Mouse (Mus musculus): ENCODE measurements around the gene Krtap17-1.

Gene Krtap17-1

DNA sequence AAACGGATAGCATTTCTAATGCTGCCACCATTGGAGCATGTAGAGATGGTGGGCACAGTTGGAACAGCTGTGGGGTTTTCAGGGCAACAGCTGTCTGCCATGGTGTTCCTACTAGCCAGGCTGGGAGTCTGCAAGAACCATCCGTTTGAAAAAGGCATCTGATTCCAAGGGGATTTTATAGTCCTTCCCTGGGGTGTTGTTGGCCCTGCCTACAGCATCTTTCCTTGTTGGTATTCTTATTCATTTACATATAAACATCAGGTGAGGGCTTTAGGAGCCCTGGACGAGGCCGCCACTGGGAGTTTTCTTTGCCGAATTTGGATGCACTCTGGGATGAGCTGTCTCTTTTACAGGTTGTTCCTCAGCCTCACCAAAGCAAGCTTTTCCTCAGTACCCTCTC lies 14.8 kb downstream of the Krtap17-1 start, which contains the start of gene Krtap29-1:
Gene Krtap29-1 (minus strand): TSS at position 101 of the 400 bp plus-strand sequence.
- in situ Hi-C loops (cut with MboI; ENCODE audit: low sequenced_read_pairs): no loop called here

DNA sequence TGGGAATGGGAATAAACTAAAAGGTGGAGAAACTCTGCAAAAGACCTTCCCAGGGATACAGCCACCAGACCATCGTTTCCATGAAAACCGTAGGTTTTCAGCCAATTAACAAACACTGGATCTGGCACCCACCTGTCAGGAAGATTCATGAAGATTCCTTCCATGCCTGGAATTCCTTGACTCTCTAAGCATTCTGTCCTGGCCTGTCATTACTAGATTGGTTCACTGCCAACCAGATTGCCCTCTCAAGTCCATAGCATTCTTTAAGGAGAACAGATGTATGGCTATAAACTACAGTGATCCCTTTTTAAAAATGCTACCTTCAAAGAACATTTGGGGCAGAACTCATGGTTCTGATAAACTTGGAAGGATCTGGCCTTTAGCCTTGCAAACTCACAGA lies 27.8 kb downstream of the Krtap17-1 start:
- in situ Hi-C loops (cut with MboI; ENCODE audit: low sequenced_read_pairs): no loop called here

DNA sequence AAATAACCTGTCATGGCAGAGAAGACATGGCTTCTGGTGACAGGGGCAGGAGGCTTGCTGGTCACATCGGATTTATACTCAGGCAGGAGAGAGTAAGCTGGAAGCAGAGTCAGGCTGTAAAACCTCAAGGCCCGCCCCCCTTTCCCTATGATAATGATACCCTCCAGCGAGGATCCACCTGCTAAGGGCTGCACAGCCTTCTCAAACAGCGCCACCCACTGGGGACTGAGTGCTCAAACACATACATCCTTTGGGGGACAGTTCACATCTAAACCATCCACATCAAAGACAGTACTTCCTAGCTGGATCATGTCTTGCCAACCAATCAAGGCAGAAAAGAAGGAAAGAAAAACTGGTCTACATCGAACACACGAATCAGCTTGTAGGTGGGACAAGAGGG lies 29.6 kb downstream of the Krtap17-1 start:
- in situ Hi-C loops (cut with MboI; ENCODE audit: low sequenced_read_pairs): no loop called here

DNA sequence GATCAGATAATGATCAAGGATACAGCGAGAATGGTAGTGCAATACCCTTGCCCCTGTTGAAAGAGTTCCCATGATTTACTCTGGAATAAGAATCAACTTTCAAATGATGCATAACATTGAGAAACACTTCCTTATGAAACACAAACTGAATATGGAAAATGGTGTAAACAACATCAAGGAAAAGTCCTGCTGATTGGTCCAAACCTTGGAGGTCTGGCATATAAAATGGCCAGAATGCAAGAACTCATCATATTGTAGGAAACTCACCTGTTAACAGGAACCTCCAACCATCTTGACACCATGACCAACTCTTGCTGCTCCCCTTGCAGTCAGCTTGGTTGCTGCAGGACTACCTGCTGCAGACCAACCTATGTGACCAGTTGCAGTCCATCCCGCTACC lies 45.6 kb downstream of the Krtap17-1 start, which contains the start of gene Krtap9-5:
Gene Krtap9-5 (plus strand): TSS at position 301 of the 400 bp plus-strand sequence.
- in situ Hi-C loops (cut with MboI; ENCODE audit: low sequenced_read_pairs): no loop called here
